Mouse (Mus musculus) liver, postnatal 0 days (tissue): ENCODE data around the gene Mcf2. TPM values are rescaled to one million over a fixed set of nuclear protein-coding genes. Genes with fewer than 3 reads are reported as not detected.
A peak's percentile ranks its signal among the peaks of the same experiment; 100 is the strongest.

Experiments used
- ATAC-seq: fragments of 200-750 bp; cut with Nextera tagmentation; 2 replicates; pipeline ENCODE4 v1.8.0; 2017; ENCODE audit warnings: mild to moderate bottlenecking, moderate library complexity
- DNase-seq: peaks from one replicate; pipeline ENCODE4 v3.0.0-alpha.2; 2016
- H3K27ac ChIP-seq: fragments of 300-500 bp; sonication (generic); 2 replicates; pipeline ENCODE4 v1.5.1; 2014; ENCODE audit warnings: antibody characterized with exemption, moderate library complexity, mild to moderate bottlenecking, low read depth
- H3K27me3 ChIP-seq: fragments of 300-500 bp; sonication (generic); 2 replicates; pipeline ENCODE4 v1.6.1; 2014; ENCODE audit warnings: low read length, control low read depth, mixed read lengths; ENCODE audit not compliant: insufficient read depth
- H3K36me3 ChIP-seq: fragments of 300-500 bp; sonication (generic); replicated peaks from 2 replicates; pipeline ENCODE4 v1.6.1; 2014; ENCODE audit warnings: mild to moderate bottlenecking, control low read depth, low read length, moderate library complexity, mixed read lengths; ENCODE audit not compliant: insufficient read depth
- H3K4me1 ChIP-seq: fragments of 300-500 bp; sonication (generic); 2 replicates; pipeline ENCODE4 v1.6.1; 2014; ENCODE audit warnings: antibody characterized with exemption, mild to moderate bottlenecking, control low read depth; ENCODE audit not compliant: insufficient read depth
- H3K4me2 ChIP-seq: fragments of 300-500 bp; sonication (generic); 2 replicates; pipeline ENCODE4 v1.6.1; 2014; ENCODE audit warnings: low read depth, mild to moderate bottlenecking, low read length, moderate library complexity, mixed read lengths
- H3K4me3 ChIP-seq: fragments of 300-500 bp; sonication (generic); 2 replicates; pipeline ENCODE4 v1.5.1; 2014; ENCODE audit warnings: low read depth, low read length
- H3K9ac ChIP-seq: fragments of 300-500 bp; sonication (generic); replicated peaks from 2 replicates; pipeline ENCODE4 v1.6.1; 2014; ENCODE audit warnings: mild to moderate bottlenecking, moderate library complexity
- H3K9me3 ChIP-seq: fragments of 300-500 bp; sonication (generic); 2 replicates; pipeline ENCODE4 v1.6.1; 2016; ENCODE audit warnings: mild to moderate bottlenecking, control low read depth, low read length, mixed read lengths
- CTCF ChIP-seq: sonication (generic); IDR thresholded peaks from 2 replicates; pipeline ENCODE4 v1.5.1; 2016; ENCODE audit warnings: antibody characterized with exemption, low read depth
- EP300 ChIP-seq: IDR thresholded peaks from 2 replicates; pipeline ENCODE4 v1.6.1; 2016; ENCODE audit warnings: antibody characterized with exemption, low read depth, mild to moderate bottlenecking
- WGBS: fragments of 180-500 bp; shearing (Covaris S2); extraction: QIAGEN DNeasy Blood & Tissue Kit; methylation state at CpG from one replicate; pipeline ENCODE4 v1.1.7; 2014; ENCODE audit not compliant: insufficient replicate concordance; 5-methylcytosine and 5-hydroxymethylcytosine counted together
- polyA plus RNA-seq: library from polyadenylated mRNA; unstranded; fragments of >200 nt; fragmentation: Nextera tagmentation; extraction: Ambion mirVana; gene quantifications from 2 replicates; pipeline ENCODE4 v1.2.1, GENCODE M21; 2015

The Mcf2 gene
- polyA plus RNA-seq, 1 experiment from 2014 or later, result not detected

DNA sequence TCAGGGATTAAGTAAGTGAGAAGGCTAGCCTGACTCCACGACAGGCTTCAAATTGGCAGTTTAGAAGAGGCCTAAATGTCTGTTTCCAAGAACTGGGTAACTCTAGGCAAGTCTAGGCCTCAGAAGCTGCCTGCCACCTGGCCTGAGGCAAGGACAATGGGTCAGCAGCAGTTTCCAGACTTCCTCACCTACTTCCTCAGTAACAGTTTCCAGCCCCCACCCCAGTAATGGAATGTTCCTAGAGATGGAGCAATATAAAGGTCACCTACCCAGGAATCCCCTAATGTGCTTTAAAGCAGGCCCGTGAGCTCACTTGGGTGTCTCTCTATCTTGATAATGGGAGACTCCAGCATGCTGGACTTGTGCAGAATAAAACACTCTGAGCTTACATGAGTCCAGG lies 10.1 kb downstream of the Mcf2 start:
- Histone ChIP-seq H3K4me1 (no peaks in the 10 kb centered on the region), H3K36me3 (no peaks in the 10 kb centered on the region), H3K27me3 (no peaks in the 10 kb centered on the region), H3K4me3 (no peak overlapping the region), H3K4me2 (no peak overlapping the region), H3K9ac (no peak overlapping the region), H3K9me3 (no peaks in the 10 kb centered on the region), H3K27ac (no peak overlapping the region)
- WGBS, result 66% methylated on average over 2 of the region's 2 CpGs
- ATAC-seq, result no peak
- TF ChIP-seq CTCF (no peak), EP300 (no peak)
- DNase-seq, result no peak

DNA sequence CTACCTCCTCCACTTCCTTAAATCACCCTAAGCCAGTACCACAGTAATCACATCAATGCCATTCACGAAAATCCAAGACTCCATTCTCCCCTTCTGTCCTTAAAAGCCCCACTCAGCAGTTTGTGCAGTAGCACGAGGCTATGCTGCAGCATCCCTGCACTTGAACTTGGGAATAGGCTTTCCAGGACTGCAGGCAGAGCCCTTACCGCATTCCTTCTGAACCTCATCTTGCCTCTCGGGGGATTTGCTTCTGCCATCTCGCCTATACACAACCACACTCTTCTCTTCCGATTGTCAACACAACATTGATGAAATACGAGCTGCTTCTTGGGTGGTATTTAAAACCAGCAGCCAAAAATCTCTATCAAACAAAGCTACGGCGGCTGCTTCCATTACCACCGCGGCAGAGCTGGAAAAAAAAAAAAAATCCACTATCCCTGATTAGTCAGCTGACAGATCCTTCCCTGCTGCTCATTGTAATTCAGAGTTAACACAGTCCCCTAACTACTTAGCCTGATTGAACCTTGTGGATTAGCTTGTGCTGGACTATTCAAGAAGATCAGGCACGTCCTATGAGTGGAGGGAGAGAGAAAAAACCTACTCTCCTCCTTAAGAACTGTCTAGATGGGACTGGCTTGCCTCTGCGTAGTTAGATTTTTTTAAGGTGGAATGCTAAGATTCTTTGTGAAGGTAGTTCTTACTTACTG lies 31.5 kb downstream of the Mcf2 start:
- H3K4me3 ChIP-seq, result no peak overlapping the region
- no peaks in the 10 kb centered on the region for H3K27me3 ChIP-seq
- TF ChIP-seq EP300 (no peak), CTCF (no peak)
- WGBS, result 33% methylated on average over 13 of the region's 13 CpGs
- H3K4me1 ChIP-seq, result no peaks in the 10 kb centered on the region
- H3K9me3 ChIP-seq, result no peaks in the 10 kb centered on the region
- H3K36me3 ChIP-seq, result no peaks in the 10 kb centered on the region
- ATAC-seq (no peak), DNase-seq (no peak)
- H3K4me2 ChIP-seq, result peak overlapping the region; percentile 4; the same call in 1 of the 2 replicates
- H3K9ac ChIP-seq, result no peak overlapping the region
- no peak overlapping the region for H3K27ac ChIP-seq

DNA sequence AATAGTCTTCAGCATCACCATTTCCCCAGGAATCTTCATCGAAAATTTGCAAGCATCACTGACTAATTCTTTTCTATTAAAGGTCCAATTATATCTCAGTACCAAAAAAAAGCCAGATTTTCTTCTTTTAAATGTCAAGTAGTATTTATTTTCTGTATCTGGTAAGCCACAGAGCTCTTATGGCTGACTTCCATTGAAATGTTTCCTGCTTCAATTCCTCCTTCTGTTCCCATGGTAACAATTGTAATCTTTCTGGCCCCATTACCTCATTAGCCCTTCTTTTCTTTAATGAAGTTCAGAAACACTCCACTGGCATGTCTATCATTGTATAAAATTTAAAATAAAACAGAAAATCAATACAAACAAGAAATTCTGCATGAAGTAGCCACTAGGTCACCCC lies 103.5 kb downstream of the Mcf2 start:
- 74% methylated on average over 1 of the region's 1 CpGs for WGBS
- H3K4me1 ChIP-seq, result no peaks in the 10 kb centered on the region
- H3K4me2 ChIP-seq, result no peak overlapping the region
- H3K36me3 ChIP-seq, result no peaks in the 10 kb centered on the region
- ATAC-seq (no peak), DNase-seq (no peak)
- H3K27me3 ChIP-seq, result no peaks in the 10 kb centered on the region
- no peak overlapping the region for H3K9ac ChIP-seq
- no peak overlapping the region for H3K4me3 ChIP-seq
- no peak for TF ChIP-seq EP300
- TF ChIP-seq CTCF, result no peak
- no peaks in the 10 kb centered on the region for H3K9me3 ChIP-seq
- H3K27ac ChIP-seq, result no peak overlapping the region

DNA sequence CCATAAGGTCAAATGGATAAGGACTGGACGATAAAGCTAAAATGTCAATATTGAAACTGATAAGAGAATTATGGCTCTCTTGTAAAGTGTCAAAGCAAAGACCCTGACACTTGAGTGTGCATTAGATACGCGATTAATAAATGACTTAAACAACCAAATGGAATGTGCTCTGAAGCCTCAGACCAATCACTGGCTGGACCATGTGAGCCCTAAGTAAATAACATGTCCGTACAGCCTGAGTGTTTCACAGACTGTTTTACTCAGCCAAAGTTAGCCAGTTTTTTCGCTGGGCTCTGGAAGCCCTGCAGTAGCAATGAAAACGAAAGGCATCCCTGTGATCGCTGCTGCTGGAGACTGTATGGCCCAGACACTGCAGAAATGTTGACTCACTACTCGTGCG lies 123.7 kb downstream of the Mcf2 start:
- Histone ChIP-seq H3K9me3 (no peaks in the 10 kb centered on the region), H3K36me3 (no peaks in the 10 kb centered on the region), H3K27me3 (0 out of 2 replicates have a peak, but pooled peaks cover 2% of the 10 kb centered on the region), H3K4me3 (no peak overlapping the region), H3K4me2 (peak overlapping the region; percentile 6; the same call in 1 of the 2 replicates), H3K9ac (no peak overlapping the region), H3K4me1 (no peaks in the 10 kb centered on the region), H3K27ac (no peak overlapping the region)
- TF ChIP-seq EP300, result no peak
- TF ChIP-seq CTCF, result no peak
- DNase-seq (no peak), ATAC-seq (no peak)
- 65% methylated on average over 9 of the region's 9 CpGs for WGBS

DNA sequence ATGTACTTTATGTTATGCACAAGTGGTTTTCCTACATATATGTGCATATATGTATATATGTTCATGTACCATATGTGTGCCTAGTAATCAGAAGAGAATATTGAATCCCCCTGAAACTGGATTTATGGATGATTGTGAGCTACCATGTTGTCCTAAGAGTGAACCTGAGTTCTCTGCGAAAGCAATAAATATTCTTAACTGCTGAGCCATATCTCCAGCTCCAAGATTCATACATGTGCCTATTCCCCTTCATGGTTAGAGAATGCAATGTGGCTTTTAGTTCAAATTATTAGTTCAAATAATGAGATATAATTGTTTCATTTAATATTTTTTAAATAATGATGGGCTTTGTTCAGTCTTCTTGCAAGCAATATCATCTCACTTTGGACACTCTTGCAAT lies 124.1 kb downstream of the Mcf2 start:
- H3K4me1 ChIP-seq, result no peaks in the 10 kb centered on the region
- no peak overlapping the region for H3K27ac ChIP-seq
- H3K4me3 ChIP-seq, result no peak overlapping the region
- H3K27me3 ChIP-seq, result 0 out of 2 replicates have a peak, but pooled peaks cover 2% of the 10 kb centered on the region
- H3K9me3 ChIP-seq, result no peaks in the 10 kb centered on the region
- H3K9ac ChIP-seq, result no peak overlapping the region
- DNase-seq (no peak), ATAC-seq (no peak)
- H3K36me3 ChIP-seq, result no peaks in the 10 kb centered on the region
- H3K4me2 ChIP-seq, result no peak overlapping the region
- TF ChIP-seq EP300 (no peak), CTCF (no peak)
- WGBS, result 77% methylated on average over 1 of the region's 1 CpGs

DNA sequence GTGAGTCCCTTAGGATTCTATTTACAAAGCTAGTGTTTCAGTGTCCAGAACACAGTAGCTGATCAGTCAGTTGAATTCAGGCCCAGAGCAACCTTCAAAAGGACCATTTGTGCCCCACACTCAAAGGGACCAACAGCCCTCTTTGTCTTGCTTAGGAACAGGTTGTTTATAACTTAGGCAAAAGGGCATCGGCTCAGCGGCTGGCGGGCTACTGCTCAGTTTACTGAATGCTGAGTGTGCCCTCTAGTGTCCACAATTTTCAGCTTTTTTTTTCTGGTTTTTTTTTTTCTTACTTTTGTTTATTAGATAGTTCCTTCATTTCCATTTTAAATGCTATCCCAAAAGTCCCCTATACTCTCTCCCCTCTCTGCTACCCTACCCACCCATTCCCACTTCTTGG lies 152.2 kb downstream of the Mcf2 start:
- TF ChIP-seq CTCF (peak; percentile 50), EP300 (no peak)
- Histone ChIP-seq H3K27me3 (no peaks in the 10 kb centered on the region), H3K4me3 (no peak overlapping the region), H3K36me3 (no peaks in the 10 kb centered on the region), H3K9ac (no peak overlapping the region), H3K4me2 (no peak overlapping the region), H3K9me3 (no peaks in the 10 kb centered on the region), H3K27ac (no peak overlapping the region), H3K4me1 (no peaks in the 10 kb centered on the region)
- ATAC-seq (no peak), DNase-seq (peak; percentile 15)
- WGBS, result 21% methylated on average over 3 of the region's 3 CpGs
